Mouse (Mus musculus) spleen, adult 2 months (tissue): ENCODE data around the gene Pld5. TPM values are rescaled to one million over a fixed set of nuclear protein-coding genes. Genes with fewer than 3 reads are reported as not detected.

Experiments used
- DNase-seq, 2 experiments: peaks; one replicate each; pipeline versions ENCODE4 v3.0.0 to v3.0.0-alpha.2; 2012 to 2021; ENCODE audit warnings: low spot score in 2 of 2, low read depth in 1 of 2
- H3K27ac ChIP-seq: fragments of 200-500 bp; 2 replicates; pipeline ENCODE4 v1.5.1; 2012; ENCODE audit warnings: low read length, inconsistent platforms; ENCODE audit not compliant: insufficient read depth
- H3K27me3 ChIP-seq: fragments of 200-500 bp; 2 replicates; pipeline ENCODE4 v1.6.1; 2012; ENCODE audit warnings: mild to moderate bottlenecking, moderate library complexity, low read length, inconsistent platforms; ENCODE audit not compliant: control insufficient read depth, insufficient read depth
- H3K36me3 ChIP-seq: fragments of 200-500 bp; 2 replicates; pipeline ENCODE4 v1.6.1; 2012; ENCODE audit warnings: mild to moderate bottlenecking, low read length, inconsistent platforms; ENCODE audit not compliant: control insufficient read depth, insufficient read depth
- H3K4me1 ChIP-seq: fragments of 200-500 bp; 2 replicates; pipeline ENCODE4 v1.6.1; 2011; ENCODE audit warnings: inconsistent platforms; ENCODE audit not compliant: control insufficient read depth, insufficient read depth, insufficient read length
- H3K4me3 ChIP-seq: fragments of 200-500 bp; 2 replicates; pipeline ENCODE4 v1.5.1; 2011; ENCODE audit warnings: mild to moderate bottlenecking, inconsistent platforms; ENCODE audit not compliant: insufficient read depth, insufficient read length; ENCODE audit errors: extremely low read depth
- CTCF ChIP-seq: fragments of 200-500 bp; IDR thresholded peaks from 2 replicates; pipeline ENCODE4 v1.5.1; 2011; ENCODE audit warnings: mild to moderate bottlenecking, inconsistent platforms; ENCODE audit not compliant: insufficient read depth, insufficient read length, insufficient replicate concordance; ENCODE audit errors: extremely low read depth
- POLR2A ChIP-seq: fragments of 200-500 bp; IDR thresholded peaks from 2 replicates; pipeline ENCODE4 v1.6.1; 2011; ENCODE audit warnings: low read depth, low read length, inconsistent platforms
- WGBS: fragments of 180-500 bp; shearing (Covaris S2); methylation state at CpG from one replicate; pipeline ENCODE4 v1.1.7; 2018; 5-methylcytosine and 5-hydroxymethylcytosine counted together
- polyA plus RNA-seq: library from polyadenylated mRNA; depleted of rRNA; stranded (reverse); fragments of >200 nt; gene quantifications from 2 replicates; pipeline ENCODE4 v1.2.3, GENCODE M21; 2012

Pld5 gene
- polyA plus RNA-seq, 1 experiment = not detected

- DNase-seq = no peak
- Histone ChIP-seq H3K27me3 (no peaks in the 10 kb centered on the region), H3K4me3 (no peak overlapping the region), H3K4me1 (no peaks in the 10 kb centered on the region), H3K27ac (no peak overlapping the region), H3K36me3 (no peaks in the 10 kb centered on the region)
- TF ChIP-seq CTCF = no peak
- TF ChIP-seq POLR2A = no peak
- 83% methylated on average over 9 of the region's 9 CpGs for WGBS
These were observed 62.0 kb downstream of the Pld5 start for GRCm38 (mm10) chr1:176212922-176213644.

- TF ChIP-seq CTCF (no peak), POLR2A (no peak)
These were observed 64.3 kb downstream of the Pld5 start for GRCm38 (mm10) chr1:176210803-176211202.

GRCm38 (mm10) chr1:176208014-176208413, 67.1 kb downstream of the Pld5 start:
- no peaks in the 10 kb centered on the region for H3K27me3 ChIP-seq
- H3K4me1 ChIP-seq = no peaks in the 10 kb centered on the region
- no peak for TF ChIP-seq POLR2A
- TF ChIP-seq CTCF = no peak
- DNase-seq = no peak
- no peaks in the 10 kb centered on the region for H3K36me3 ChIP-seq
- WGBS = 81% methylated on average over 2 of the region's 2 CpGs
- no peak overlapping the region for H3K27ac ChIP-seq
- no peak overlapping the region for H3K4me3 ChIP-seq

More at GRCm38 (mm10) chr1:176210803-176211202, 64.3 kb downstream of the Pld5 start:
- no peak for DNase-seq
- Histone ChIP-seq H3K4me1 (no peaks in the 10 kb centered on the region), H3K27ac (no peak overlapping the region), H3K4me3 (no peak overlapping the region), H3K27me3 (no peaks in the 10 kb centered on the region), H3K36me3 (no peaks in the 10 kb centered on the region)
- 86% methylated on average over 1 of the region's 1 CpGs for WGBS

- Histone ChIP-seq H3K27me3 (no peaks in the 10 kb centered on the region), H3K36me3 (no peaks in the 10 kb centered on the region), H3K27ac (no peak overlapping the region), H3K4me3 (no peak overlapping the region), H3K4me1 (no peaks in the 10 kb centered on the region)
- TF ChIP-seq POLR2A (no peak), CTCF (no peak)
- DNase-seq = no peak
- WGBS = 69% methylated on average over 3 of the region's 3 CpGs
These were observed 72.8 kb downstream of the Pld5 start for GRCm38 (mm10) chr1:176202360-176202759.

GRCm38 (mm10) chr1:176197036-176197766, 77.9 kb downstream of the Pld5 start:
- Histone ChIP-seq H3K27me3 (no peaks in the 10 kb centered on the region), H3K27ac (no peak overlapping the region), H3K4me1 (no peaks in the 10 kb centered on the region), H3K36me3 (no peaks in the 10 kb centered on the region), H3K4me3 (no peak overlapping the region)
- WGBS = 71% methylated on average over 6 of the region's 6 CpGs
- DNase-seq = no peak
- TF ChIP-seq CTCF = no peak
- TF ChIP-seq POLR2A = no peak

GRCm38 (mm10) chr1:176196341-176196740, 78.8 kb downstream of the Pld5 start:
- 92% methylated on average over 4 of the region's 4 CpGs for WGBS
- no peak for DNase-seq
- H3K27ac ChIP-seq = no peak overlapping the region
- H3K4me3 ChIP-seq = no peak overlapping the region
- H3K27me3 ChIP-seq = no peaks in the 10 kb centered on the region
- no peaks in the 10 kb centered on the region for H3K4me1 ChIP-seq
- no peak for TF ChIP-seq CTCF
- TF ChIP-seq POLR2A = no peak
- H3K36me3 ChIP-seq = no peaks in the 10 kb centered on the region

- 78% methylated on average over 2 of the region's 2 CpGs for WGBS
- TF ChIP-seq POLR2A (no peak), CTCF (no peak)
- H3K27me3 ChIP-seq = no peaks in the 10 kb centered on the region
- no peak overlapping the region for H3K27ac ChIP-seq
- H3K4me3 ChIP-seq = no peak overlapping the region
- H3K36me3 ChIP-seq = no peaks in the 10 kb centered on the region
- DNase-seq = no peak
- H3K4me1 ChIP-seq = no peaks in the 10 kb centered on the region
These were observed 80.4 kb downstream of the Pld5 start for GRCm38 (mm10) chr1:176194727-176195126.
